Mouse (Mus musculus) Muller cell, postnatal 12 days (primary cell): Measurements from ENCODE around the gene Olfr575.

Experiments used
- DNase-seq: peaks from one replicate; pipeline ENCODE4 v3.0.0-alpha.2; 2015; ENCODE audit errors: inconsistent ontology term

Gene Olfr575

GRCm38 (mm10) chr7:102958593-102958992 lies at the start of gene Olfr575:
Gene Olfr575, minus strand, starts transcription at chr7:102958775.
- no peak for DNase-seq

GRCm38 (mm10) chr7:102989224-102989623 lies 30.6 kb upstream of the Olfr575 start, which contains the start of gene Olfr578:
Gene Olfr578, minus strand, starts transcription at chr7:102989324.
- DNase-seq: no peak

GRCm38 (mm10) chr7:102975843-102976242 lies 17.3 kb upstream of the Olfr575 start, which contains the start of gene Olfr577:
Gene Olfr577, minus strand, starts transcription at chr7:102975943.
- no peak for DNase-seq

- DNase-seq: no peak
Measured at GRCm38 (mm10) chr7:102974399-102974798, 15.8 kb upstream of the Olfr575 start.

GRCm38 (mm10) chr7:102962360-102962759 lies 3.8 kb upstream of the Olfr575 start, which contains the start of gene Olfr576:
Gene Olfr576, plus strand, starts transcription at chr7:102962660.
- DNase-seq: no peak

- no peak for DNase-seq
Measured at GRCm38 (mm10) chr7:102958137-102958536, 438 bp downstream of the Olfr575 start.

- DNase-seq: no peak
Measured at GRCm38 (mm10) chr7:102950732-102951131, 7.8 kb downstream of the Olfr575 start.

- no peak for DNase-seq
Measured at GRCm38 (mm10) chr7:102948167-102948566, 10.4 kb downstream of the Olfr575 start, which contains the start of gene Olfr574. Gene Olfr574, plus strand, starts transcription at chr7:102948467.

- no peak for DNase-seq
Measured at GRCm38 (mm10) chr7:102943417-102943816, 15.2 kb downstream of the Olfr575 start.

- no peak for DNase-seq
Measured at GRCm38 (mm10) chr7:102942475-102942874, 16.1 kb downstream of the Olfr575 start, which contains the start of gene Olfr573-ps1. Gene Olfr573-ps1, minus strand, starts transcription at chr7:102942575.

GRCm38 (mm10) chr7:102927105-102927504 lies 31.5 kb downstream of the Olfr575 start:
- DNase-seq: no peak

- DNase-seq: no peak
Measured at GRCm38 (mm10) chr7:102924109-102924508, 34.5 kb downstream of the Olfr575 start, which contains the start of gene Olfr572. Gene Olfr572, plus strand, starts transcription at chr7:102924409.

- DNase-seq: peak; percentile 4
Measured at GRCm38 (mm10) chr7:102919632-102920031, 38.9 kb downstream of the Olfr575 start.

- DNase-seq: no peak
Measured at GRCm38 (mm10) chr7:102917032-102917875, 41.3 kb downstream of the Olfr575 start, which contains the start of gene Olfr571. Gene Olfr571, minus strand, starts transcription at chr7:102917536.

- DNase-seq: no peak
Measured at GRCm38 (mm10) chr7:102916405-102916804, 42.2 kb downstream of the Olfr575 start.

GRCm38 (mm10) chr7:102915261-102915660 lies 43.3 kb downstream of the Olfr575 start:
- no peak for DNase-seq
